Mouse (Mus musculus): ENCODE results near the gene Olfr1436. TPM values are rescaled to one million over a fixed set of nuclear protein-coding genes. Genes with fewer than 3 reads are reported as not detected.
"Not testable (repeated sequence)": the region's sequence is repeated elsewhere in the genome, so short reads cannot be mapped to it uniquely, and the experiment has no call there.

Gene Olfr1436
- polyA plus RNA-seq (2015; fragmentation: Nextera tagmentation; extraction: Ambion mirVana): not detected in 2 replicates

- H3K4me3 ChIP-seq; H3K4me2 ChIP-seq; H3K27me3 ChIP-seq; ATAC-seq (ENCODE audit: low FRiP score, low read depth); H3K4me1 ChIP-seq (replicated peaks); H3K9me3 ChIP-seq; H3K9ac ChIP-seq; H3K36me3 ChIP-seq; H3K27ac ChIP-seq (replicated peaks): not testable (repeated sequence)
- WGBS: 81% methylated on average over 1 of the region's 1 CpGs
These were observed at the start of gene Olfr1436 for GRCm38 (mm10) chr19:12299030-12299429. Gene Olfr1436, minus strand, starts transcription at chr19:12299130.

GRCm38 (mm10) chr19:12335810-12336209, 36.9 kb upstream of the Olfr1436 start, which contains the start of gene Olfr1438-ps1:
Gene Olfr1438-ps1, minus strand, starts transcription at chr19:12335910.
- Histone ChIP-seq H3K9ac (no peak within 1 kb of the TSS), H3K27me3 (no peaks in the 10 kb centered on the region), H3K27ac (replicated peaks) (no peak within 1 kb of the TSS), H3K4me2 (no peak within 1 kb of the TSS), H3K4me3 (no peak within 1 kb of the TSS), H3K9me3 (no peaks in the 10 kb centered on the region), H3K36me3 (no peaks in the 10 kb centered on the region), H3K4me1 (replicated peaks) (no peaks in the 10 kb centered on the region)
- 89% methylated on average over 3 of the region's 3 CpGs for WGBS
- ATAC-seq (ENCODE audit: low FRiP score, low read depth): no peak

GRCm38 (mm10) chr19:12325001-12325400, 26.1 kb upstream of the Olfr1436 start, which contains the start of gene Olfr1437:
Gene Olfr1437, minus strand, starts transcription at chr19:12325101.
- Histone ChIP-seq H3K27me3 (no peaks in the 10 kb centered on the region), H3K4me2 (no peak within 1 kb of the TSS), H3K9ac (no peak within 1 kb of the TSS), H3K36me3 (no peaks in the 10 kb centered on the region), H3K27ac (replicated peaks) (no peak within 1 kb of the TSS), H3K4me3 (no peak within 1 kb of the TSS), H3K4me1 (replicated peaks) (no peaks in the 10 kb centered on the region), H3K9me3 (no peaks in the 10 kb centered on the region)
- no peak for ATAC-seq (ENCODE audit: low FRiP score, low read depth)
- 82% methylated on average over 2 of the region's 2 CpGs for WGBS

GRCm38 (mm10) chr19:12292979-12293378, 6.0 kb downstream of the Olfr1436 start:
- H3K9me3 ChIP-seq: no peaks in the 10 kb centered on the region
- H3K9ac ChIP-seq: no peak overlapping the region
- H3K27ac ChIP-seq (replicated peaks): no peak overlapping the region
- H3K27me3 ChIP-seq: no peaks in the 10 kb centered on the region
- H3K4me3 ChIP-seq: no peak overlapping the region
- no peaks in the 10 kb centered on the region for H3K36me3 ChIP-seq
- no peaks in the 10 kb centered on the region for H3K4me1 ChIP-seq (replicated peaks)
- ATAC-seq (ENCODE audit: low FRiP score, low read depth): no peak
- no peak overlapping the region for H3K4me2 ChIP-seq

- no peak within 1 kb of the TSS for H3K4me2 ChIP-seq
- no peak within 1 kb of the TSS for H3K4me3 ChIP-seq
- H3K27ac ChIP-seq (replicated peaks): no peak within 1 kb of the TSS
- WGBS: 75% methylated on average over 2 of the region's 2 CpGs
- no peak for ATAC-seq (ENCODE audit: low FRiP score, low read depth)
- H3K9me3 ChIP-seq: no peaks in the 10 kb centered on the region
- no peaks in the 10 kb centered on the region for H3K36me3 ChIP-seq
- no peaks in the 10 kb centered on the region for H3K27me3 ChIP-seq
- H3K9ac ChIP-seq: no peak within 1 kb of the TSS
- no peaks in the 10 kb centered on the region for H3K4me1 ChIP-seq (replicated peaks)
These were observed 19.4 kb downstream of the Olfr1436 start, which contains the start of gene Olfr1434 for GRCm38 (mm10) chr19:12279554-12279953. Gene Olfr1434, plus strand, starts transcription at chr19:12279854.

- Histone ChIP-seq H3K4me3 (no peak within 1 kb of the TSS), H3K36me3 (no peaks in the 10 kb centered on the region), H3K4me1 (replicated peaks) (no peaks in the 10 kb centered on the region), H3K4me2 (no peak within 1 kb of the TSS), H3K9ac (no peak within 1 kb of the TSS), H3K27me3 (no peaks in the 10 kb centered on the region), H3K9me3 (no peaks in the 10 kb centered on the region), H3K27ac (replicated peaks) (no peak within 1 kb of the TSS)
- ATAC-seq (ENCODE audit: low FRiP score, low read depth): no peak
- 72% methylated on average over 1 of the region's 1 CpGs for WGBS
These were observed 38.2 kb downstream of the Olfr1436 start, which contains the start of gene Olfr235 for GRCm38 (mm10) chr19:12260732-12261131. Gene Olfr235, plus strand, starts transcription at chr19:12261032.

Other genes starting within 250 kb of the Olfr1436 start
- gene Olfr1424, start 236.4 kb downstream of the Olfr1436 start, polyA plus RNA-seq (2015; fragmentation: Nextera tagmentation; extraction: Ambion mirVana): not detected in 2 replicates
- gene Olfr1425, start 221.4 kb downstream of the Olfr1436 start, polyA plus RNA-seq (2015; fragmentation: Nextera tagmentation; extraction: Ambion mirVana): not detected in 2 replicates
- not detected in 2 replicates for gene Olfr1426, start 207.1 kb downstream of the Olfr1436 start, polyA plus RNA-seq (2015; fragmentation: Nextera tagmentation; extraction: Ambion mirVana)
- gene Olfr1427, start 195.8 kb downstream of the Olfr1436 start, polyA plus RNA-seq (2015; fragmentation: Nextera tagmentation; extraction: Ambion mirVana): not detected in 2 replicates
- not detected in 2 replicates for gene Olfr1428, start 183.2 kb downstream of the Olfr1436 start, polyA plus RNA-seq (2015; fragmentation: Nextera tagmentation; extraction: Ambion mirVana)
- not detected in 2 replicates for gene Olfr76, start 175.9 kb downstream of the Olfr1436 start, polyA plus RNA-seq (2015; fragmentation: Nextera tagmentation; extraction: Ambion mirVana)
- not detected in 2 replicates for gene Olfr1555-ps1, start 129.0 kb downstream of the Olfr1436 start, polyA plus RNA-seq (2015; fragmentation: Nextera tagmentation; extraction: Ambion mirVana)
- not detected in 2 replicates for gene Olfr1431, start 98.5 kb downstream of the Olfr1436 start, polyA plus RNA-seq (2015; fragmentation: Nextera tagmentation; extraction: Ambion mirVana)
- gene Olfr1432, start 66.5 kb downstream of the Olfr1436 start, polyA plus RNA-seq (2015; fragmentation: Nextera tagmentation; extraction: Ambion mirVana): not detected in 2 replicates
- not detected in 2 replicates for gene Olfr262, start 57.5 kb downstream of the Olfr1436 start, polyA plus RNA-seq (2015; fragmentation: Nextera tagmentation; extraction: Ambion mirVana)
- gene Olfr235, start 38.1 kb downstream of the Olfr1436 start, polyA plus RNA-seq (2015; fragmentation: Nextera tagmentation; extraction: Ambion mirVana): not detected in 2 replicates
- not detected in 2 replicates for gene Olfr1434, start 19.3 kb downstream of the Olfr1436 start, polyA plus RNA-seq (2015; fragmentation: Nextera tagmentation; extraction: Ambion mirVana)
- not detected in 2 replicates for gene Olfr1437, start 26.0 kb upstream of the Olfr1436 start, polyA plus RNA-seq (2015; fragmentation: Nextera tagmentation; extraction: Ambion mirVana)
- not detected in 2 replicates for gene Olfr1438-ps1, start 36.8 kb upstream of the Olfr1436 start, polyA plus RNA-seq (2015; fragmentation: Nextera tagmentation; extraction: Ambion mirVana)
- gene Olfr1440, start 88.1 kb upstream of the Olfr1436 start, polyA plus RNA-seq (2015; fragmentation: Nextera tagmentation; extraction: Ambion mirVana): not detected in 2 replicates
- not detected in 2 replicates for gene Olfr1441, start 118.3 kb upstream of the Olfr1436 start, polyA plus RNA-seq (2015; fragmentation: Nextera tagmentation; extraction: Ambion mirVana)
- not detected in 2 replicates for gene Pfpl, start 128.8 kb upstream of the Olfr1436 start, polyA plus RNA-seq (2015; fragmentation: Nextera tagmentation; extraction: Ambion mirVana)
- gene Mpeg1, start 161.6 kb upstream of the Olfr1436 start, polyA plus RNA-seq (2015; fragmentation: Nextera tagmentation; extraction: Ambion mirVana): 0.61 and 0.88 TPM in 2 replicates
- gene Dtx4, start 202.3 kb upstream of the Olfr1436 start, polyA plus RNA-seq (2015; fragmentation: Nextera tagmentation; extraction: Ambion mirVana): 40.0 and 42.2 TPM in 2 replicates
- 6.6 and 7.9 TPM in 2 replicates for gene Fam111a, start 246.6 kb upstream of the Olfr1436 start, polyA plus RNA-seq (2015; fragmentation: Nextera tagmentation; extraction: Ambion mirVana)